Mouse (Mus musculus) liver, embryonic 14.5 days (tissue): ENCODE measurements around the gene March8. TPM values are rescaled to one million over a fixed set of nuclear protein-coding genes. Genes with fewer than 3 reads are reported as not detected.

ENCODE experiments used
- ATAC-seq: fragments of 200-750 bp; cut with Nextera tagmentation; 2 replicates; pipeline ENCODE4 v1.8.0; 2017; ENCODE audit warnings: moderate number of reproducible peaks, mild to moderate bottlenecking, moderate library complexity; ENCODE audit not compliant: insufficient read depth
- DNase-seq, 3 experiments: peaks; one replicate each; pipeline ENCODE4 v3.0.0-alpha.2; 2012 to 2013; ENCODE audit warnings: low read depth in 3 of 3, low spot score in 3 of 3
- H3K27ac ChIP-seq: fragments of 300-500 bp; sonication (generic); 2 replicates; pipeline ENCODE4 v1.5.1; 2014; ENCODE audit warnings: moderate library complexity, mild to moderate bottlenecking, control low read depth, inconsistent platforms
- H3K27me3 ChIP-seq: fragments of 300-500 bp; sonication (generic); 2 replicates; pipeline ENCODE4 v1.6.1; 2014; ENCODE audit warnings: mild to moderate bottlenecking, low read length, moderate library complexity; ENCODE audit not compliant: control insufficient read depth, insufficient read depth
- H3K36me3 ChIP-seq: fragments of 300-500 bp; sonication (generic); replicated peaks from 2 replicates; pipeline ENCODE4 v1.6.1; 2014; ENCODE audit warnings: low read depth; ENCODE audit not compliant: control insufficient read depth, insufficient read depth
- H3K4me1 ChIP-seq, 2 experiments: fragments of 200-500 bp in 1 of 2; fragments of 300-500 bp in 1 of 2; sonication (generic) in 1 of 2; replicated peaks; 2 replicates each; pipeline ENCODE4 v1.6.1; 2012 to 2014; ENCODE audit warnings: antibody characterized with exemption in 1 of 2, inconsistent platforms in 1 of 2, low read length in 1 of 2; ENCODE audit not compliant: control insufficient read depth in 2 of 2, insufficient read depth in 2 of 2
- H3K4me2 ChIP-seq: fragments of 300-500 bp; sonication (generic); 2 replicates; pipeline ENCODE4 v1.6.1; 2014; ENCODE audit warnings: low read depth, mild to moderate bottlenecking, control low read depth, moderate library complexity
- H3K4me3 ChIP-seq, 2 experiments: fragments of 200-500 bp in 1 of 2; fragments of 300-500 bp in 1 of 2; sonication (generic) in 1 of 2; 2 replicates each; pipeline ENCODE4 v1.5.1; 2012 to 2014; ENCODE audit warnings: low read depth in 2 of 2, low read length in 2 of 2, mild to moderate bottlenecking in 2 of 2, control low read depth in 1 of 2, inconsistent platforms in 1 of 2, moderate library complexity in 1 of 2; ENCODE audit not compliant: insufficient read depth in 1 of 2
- H3K9ac ChIP-seq: fragments of 300-500 bp; sonication (generic); replicated peaks from 2 replicates; pipeline ENCODE4 v1.6.1; 2014; ENCODE audit warnings: mild to moderate bottlenecking, control low read depth, moderate library complexity
- H3K9me3 ChIP-seq: fragments of 300-500 bp; sonication (generic); 2 replicates; pipeline ENCODE4 v1.6.1; 2016; ENCODE audit warnings: low read length, mixed read lengths; ENCODE audit not compliant: control insufficient read depth
- CTCF ChIP-seq: IDR thresholded peaks from 2 replicates; pipeline ENCODE4 v1.5.1; 2016; ENCODE audit warnings: antibody characterized with exemption, low read depth, control low read depth
- EP300 ChIP-seq: IDR thresholded peaks from 2 replicates; pipeline ENCODE4 v1.6.1; 2016; ENCODE audit warnings: antibody characterized with exemption, low read depth
- WGBS: fragments of 180-500 bp; shearing (Covaris S2); extraction: QIAGEN DNeasy Blood & Tissue Kit; methylation state at CpG from one replicate; pipeline ENCODE4 v1.1.7; 2014; ENCODE audit not compliant: insufficient replicate concordance; 5-methylcytosine and 5-hydroxymethylcytosine counted together
- polyA plus RNA-seq, 2 experiments: library from polyadenylated mRNA; depleted of rRNA in 1 of 2; stranded (reverse) in 1 of 2; unstranded in 1 of 2; fragments of >200 nt; fragmentation: Nextera tagmentation in 1 of 2; extraction: Ambion mirVana in 1 of 2; gene quantifications; 2 replicates each; pipeline versions ENCODE4 v1.2.1 to v1.2.3; 2012 to 2014

The March8 gene
- polyA plus RNA-seq (2012; rRNA removed) (82.4 and 96.1 TPM in 2 replicates), polyA plus RNA-seq (2014; fragmentation: Nextera tagmentation; extraction: Ambion mirVana) (80.1 and 89.8 TPM in 2 replicates)

- H3K27me3 ChIP-seq, result no peaks in the 10 kb centered on the region
- ATAC-seq, result peak; percentile 93
- no peaks in the 10 kb centered on the region for H3K9me3 ChIP-seq
- peak within 1 kb of the TSS; percentile 69 for H3K4me2 ChIP-seq
- TF ChIP-seq EP300, result no peak
- TF ChIP-seq CTCF, result no peak
- H3K4me3 ChIP-seq, result peak within 1 kb of the TSS; percentile 95 to 98
- H3K36me3 ChIP-seq, result peaks cover 7% of the 10 kb centered on the region
- H3K4me1 ChIP-seq, result peaks cover 26 to 31% of the 10 kb centered on the region in 2 experiments
- H3K27ac ChIP-seq, result peak within 1 kb of the TSS; percentile 76
- DNase-seq, result peak; percentile 81 to 86 (median 84)
- WGBS, result under 1% methylated on average over 75 of the region's 75 CpGs
- H3K9ac ChIP-seq, result peak within 1 kb of the TSS; percentile 78
Measured at GRCm38 (mm10) chr6:116337835-116338501, at the start of gene March8. Gene March8 (plus strand): TSS chr6:116338024.

GRCm38 (mm10) chr6:116311411-116311810 is 26.4 kb upstream of the March8 start:
- TF ChIP-seq EP300, result no peak
- no peak for TF ChIP-seq CTCF
- Histone ChIP-seq H3K9me3 (no peaks in the 10 kb centered on the region), H3K4me2 (no peak overlapping the region), H3K4me1 (no peaks in the 10 kb centered on the region), H3K27ac (no peak overlapping the region), H3K9ac (no peak overlapping the region), H3K36me3 (no peaks in the 10 kb centered on the region), H3K4me3 (no peak overlapping the region), H3K27me3 (no peaks in the 10 kb centered on the region)
- DNase-seq, result no peak
- no peak for ATAC-seq
- 69% methylated on average over 2 of the region's 2 CpGs for WGBS

- Histone ChIP-seq H3K9me3 (no peaks in the 10 kb centered on the region), H3K4me2 (no peak overlapping the region), H3K36me3 (no peaks in the 10 kb centered on the region), H3K4me1 (no peaks in the 10 kb centered on the region), H3K9ac (no peak overlapping the region), H3K27ac (no peak overlapping the region), H3K27me3 (no peaks in the 10 kb centered on the region), H3K4me3 (no peak overlapping the region)
- TF ChIP-seq CTCF (no peak), EP300 (no peak)
- WGBS, result 62% methylated on average over 3 of the region's 3 CpGs
- DNase-seq (no peak), ATAC-seq (no peak)
Measured at GRCm38 (mm10) chr6:116319259-116319658, 18.6 kb upstream of the March8 start.

- Histone ChIP-seq H3K27me3 (no peaks in the 10 kb centered on the region), H3K36me3 (no peaks in the 10 kb centered on the region), H3K27ac (no peak overlapping the region), H3K4me2 (no peak overlapping the region), H3K4me1 (no peaks in the 10 kb centered on the region), H3K9ac (no peak overlapping the region), H3K9me3 (no peaks in the 10 kb centered on the region), H3K4me3 (no peak overlapping the region)
- WGBS, result 78% methylated on average over 3 of the region's 3 CpGs
- no peak for TF ChIP-seq CTCF
- TF ChIP-seq EP300, result no peak
- DNase-seq (no peak), ATAC-seq (no peak)
Measured at GRCm38 (mm10) chr6:116326641-116327040, 11.2 kb upstream of the March8 start.

GRCm38 (mm10) chr6:116331396-116331795 is 6.4 kb upstream of the March8 start:
- Histone ChIP-seq H3K27me3 (no peaks in the 10 kb centered on the region), H3K4me3 (no peak overlapping the region), H3K27ac (no peak overlapping the region), H3K9ac (no peak overlapping the region), H3K4me1 (peaks cover 0 to under 1% of the 10 kb centered on the region in 2 experiments; a peak in 2 of 4 replicates), H3K4me2 (no peak overlapping the region), H3K9me3 (no peaks in the 10 kb centered on the region), H3K36me3 (no peaks in the 10 kb centered on the region)
- TF ChIP-seq EP300 (no peak), CTCF (no peak)
- DNase-seq, result no peak
- 81% methylated on average over 2 of the region's 2 CpGs for WGBS
- ATAC-seq, result no peak
